Mouse (Mus musculus): ENCODE results near the gene Etaa1.
"Not testable (repeated sequence)": the region's sequence is repeated elsewhere in the genome, so short reads cannot be mapped to it uniquely, and the experiment has no call there.

The Etaa1 gene

GRCm38 (mm10) chr11:17953231-17954134 is at the start of gene Etaa1:
Gene Etaa1 (minus strand): TSS chr11:17953875.
- peak; percentile 93 for DNase-seq

- DNase-seq: no peak
Observed at GRCm38 (mm10) chr11:17994151-17994550, 40.5 kb upstream of the Etaa1 start.

- no peak for DNase-seq
Observed at GRCm38 (mm10) chr11:17992311-17992710, 38.6 kb upstream of the Etaa1 start.

GRCm38 (mm10) chr11:17983331-17983730 is 29.7 kb upstream of the Etaa1 start:
- no peak for DNase-seq

- no peak for DNase-seq
Observed at GRCm38 (mm10) chr11:17981246-17981645, 27.6 kb upstream of the Etaa1 start.

GRCm38 (mm10) chr11:17975581-17975980 is 21.9 kb upstream of the Etaa1 start:
- DNase-seq: no peak

GRCm38 (mm10) chr11:17952791-17953190 is 884 bp downstream of the Etaa1 start:
- no peak for DNase-seq

GRCm38 (mm10) chr11:17951336-17951735 is 2.3 kb downstream of the Etaa1 start:
- peak; percentile 23 for DNase-seq

- DNase-seq: no peak
Observed at GRCm38 (mm10) chr11:17939168-17939567, 14.5 kb downstream of the Etaa1 start.

- no peak for DNase-seq
Observed at GRCm38 (mm10) chr11:17937931-17938330, 15.7 kb downstream of the Etaa1 start.

- DNase-seq: no peak
Observed at GRCm38 (mm10) chr11:17917905-17918304, 35.8 kb downstream of the Etaa1 start.

GRCm38 (mm10) chr11:17917101-17917500 is 36.6 kb downstream of the Etaa1 start:
- no peak for DNase-seq

GRCm38 (mm10) chr11:17916486-17916885 is 37.2 kb downstream of the Etaa1 start:
- no peak for DNase-seq

- not testable (repeated sequence) for DNase-seq
Observed at GRCm38 (mm10) chr11:17900996-17901395, 52.7 kb downstream of the Etaa1 start.
